Mouse (Mus musculus) heart, embryonic 16.5 days (tissue): ENCODE measurements around the gene Cc2d1a. TPM values are rescaled to one million over a fixed set of nuclear protein-coding genes. Genes with fewer than 3 reads are reported as not detected.

ENCODE experiments used
- ATAC-seq: fragments of 200-750 bp; cut with Nextera tagmentation; replicated peaks from 2 replicates; pipeline ENCODE4 v1.8.0; 2017; ENCODE audit warnings: moderate number of reproducible peaks; ENCODE audit not compliant: insufficient read depth, low FRiP score; ENCODE audit errors: extremely low read depth
- H3K27ac ChIP-seq: fragments of 300-500 bp; sonication (generic); 2 replicates; pipeline ENCODE4 v1.5.1; 2014; ENCODE audit warnings: mild to moderate bottlenecking, low read length, control low read depth, moderate library complexity
- H3K27me3 ChIP-seq: fragments of 300-500 bp; sonication (generic); 2 replicates; pipeline ENCODE4 v1.6.1; 2014; ENCODE audit warnings: low read length, mixed read lengths; ENCODE audit not compliant: control insufficient read depth, insufficient read depth
- H3K36me3 ChIP-seq: fragments of 300-500 bp; sonication (generic); 2 replicates; pipeline ENCODE4 v1.6.1; 2014; ENCODE audit not compliant: control insufficient read depth, insufficient read depth
- H3K4me1 ChIP-seq: fragments of 300-500 bp; sonication (generic); 2 replicates; pipeline ENCODE4 v1.6.1; 2014; ENCODE audit warnings: low read length, mixed read lengths; ENCODE audit not compliant: control insufficient read depth, insufficient read depth
- H3K4me2 ChIP-seq: fragments of 300-500 bp; sonication (generic); 2 replicates; pipeline ENCODE4 v1.6.1; 2014; ENCODE audit warnings: low read depth, mild to moderate bottlenecking, control low read depth, low read length
- H3K4me3 ChIP-seq: fragments of 300-500 bp; sonication (generic); 2 replicates; pipeline ENCODE4 v1.5.1; 2014; ENCODE audit warnings: mild to moderate bottlenecking, control low read depth, low read length
- H3K9ac ChIP-seq: fragments of 300-500 bp; sonication (generic); 2 replicates; pipeline ENCODE4 v1.6.1; 2014; ENCODE audit warnings: low read length, control low read depth
- H3K9me3 ChIP-seq: fragments of 300-500 bp; sonication (generic); replicated peaks from 2 replicates; pipeline ENCODE4 v1.6.1; 2016; ENCODE audit warnings: low read length; ENCODE audit not compliant: control insufficient read depth
- WGBS: fragments of 180-500 bp; shearing (Covaris S2); extraction: QIAGEN DNeasy Blood & Tissue Kit; methylation state at CpG from one replicate; pipeline ENCODE4 v1.1.7; 2014; 5-methylcytosine and 5-hydroxymethylcytosine counted together
- polyA plus RNA-seq: library from polyadenylated mRNA; unstranded; fragments of >200 nt; fragmentation: Nextera tagmentation; extraction: Ambion mirVana; gene quantifications from 2 replicates; pipeline ENCODE4 v1.2.1, GENCODE M21; 2015

Gene Cc2d1a
- polyA plus RNA-seq, 1 experiment from 2014 or later = 14.8 TPM

DNA sequence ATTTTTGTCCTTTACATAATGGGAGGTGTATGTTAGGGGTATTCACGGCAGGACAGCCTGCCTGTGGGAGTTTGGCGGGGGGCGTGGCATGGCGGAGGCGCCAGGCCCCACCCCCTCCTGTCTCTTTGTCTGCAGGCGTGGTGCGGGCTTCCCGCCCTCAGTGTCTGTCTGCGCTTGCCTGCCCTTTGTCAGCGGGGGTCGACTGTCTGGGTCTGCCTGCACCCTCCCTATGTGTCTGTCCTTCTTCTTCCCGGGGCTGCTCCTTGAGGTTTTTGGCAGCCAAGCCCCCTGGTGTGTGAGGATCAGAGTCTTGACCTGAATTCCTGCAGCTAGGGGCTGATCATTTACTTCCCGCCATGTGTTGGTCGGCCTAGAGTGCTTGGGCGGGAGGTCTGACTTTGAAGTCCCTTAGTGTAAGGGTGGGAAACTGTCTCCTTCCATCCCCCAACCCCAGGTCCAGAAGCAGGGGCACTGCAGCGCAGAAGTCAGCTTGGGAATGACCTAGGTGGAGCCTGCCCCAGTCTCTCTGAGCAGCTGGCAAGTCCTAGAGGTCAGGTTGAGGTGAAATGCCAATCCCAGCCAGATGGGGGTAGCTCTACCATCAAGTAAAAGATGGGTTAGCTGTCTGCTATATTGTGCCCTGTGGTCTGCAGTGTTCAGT is 32.9 kb upstream of the Cc2d1a start:
- Histone ChIP-seq H3K27me3 (no peaks in the 10 kb centered on the region), H3K9me3 (no peaks in the 10 kb centered on the region; the same call in 1 of the 2 replicates), H3K4me3 (peak overlapping the region; percentile 32), H3K36me3 (no peaks in the 10 kb centered on the region), H3K9ac (peak overlapping the region; percentile 66), H3K4me1 (peaks cover 44% of the 10 kb centered on the region), H3K27ac (peak overlapping the region; percentile 60), H3K4me2 (peak overlapping the region; percentile 64)
- peak; percentile 67 for ATAC-seq
- WGBS = 4% methylated on average over 16 of the region's 16 CpGs

DNA sequence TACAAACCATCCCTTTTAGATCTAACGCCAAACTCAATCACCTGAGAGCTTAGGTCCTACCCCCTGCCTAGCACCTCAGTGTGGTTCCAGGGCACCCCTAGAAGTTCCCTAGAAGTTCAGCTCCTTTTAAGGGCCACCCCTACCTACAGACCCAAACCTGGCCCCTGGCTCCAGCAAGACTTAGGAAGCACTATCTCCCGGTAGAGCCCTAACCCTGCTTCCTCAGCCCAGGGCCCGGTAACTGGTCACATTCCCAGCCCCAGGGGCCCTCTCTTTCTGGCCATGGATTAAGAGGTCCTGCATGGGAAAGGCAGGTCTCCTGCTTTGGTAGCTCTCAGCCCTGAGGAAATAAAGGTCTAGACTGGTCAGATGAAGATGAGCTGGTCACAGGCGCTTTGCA is 32.2 kb upstream of the Cc2d1a start:
- Histone ChIP-seq H3K4me3 (peak overlapping the region; percentile 32; the same call in 1 of the 2 replicates), H3K9me3 (no peaks in the 10 kb centered on the region), H3K4me2 (peak overlapping the region; percentile 64), H3K27ac (0 out of 2 replicates have a peak overlapping the region, but pooled peaks have one; percentile 33), H3K36me3 (no peaks in the 10 kb centered on the region), H3K27me3 (no peaks in the 10 kb centered on the region), H3K9ac (peak overlapping the region; percentile 66), H3K4me1 (peaks cover 44% of the 10 kb centered on the region)
- no peak for ATAC-seq
- WGBS = 23% methylated on average over 4 of the region's 4 CpGs

DNA sequence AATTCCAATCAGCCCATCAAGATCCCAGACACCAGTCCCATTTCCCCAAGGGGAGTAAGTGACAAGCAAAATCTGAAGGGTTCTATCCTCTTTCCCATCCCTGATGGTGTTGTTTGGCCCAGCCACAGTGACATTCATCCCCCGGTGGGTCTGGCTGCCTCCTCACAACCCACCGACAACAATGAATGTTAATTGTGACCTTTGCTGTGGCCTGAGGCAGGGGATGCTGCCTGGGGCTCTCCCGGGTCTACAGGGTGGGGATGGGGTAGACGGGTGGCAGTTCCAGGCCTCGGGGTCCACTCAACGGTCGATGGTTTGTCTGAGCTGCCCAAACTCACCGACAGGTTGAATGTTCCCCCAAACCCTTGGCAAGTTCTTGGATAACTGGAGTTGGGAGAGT is 30.9 kb upstream of the Cc2d1a start:
- H3K9me3 ChIP-seq = no peaks in the 10 kb centered on the region
- peaks cover 36% of the 10 kb centered on the region for H3K4me1 ChIP-seq
- no peak overlapping the region for H3K27ac ChIP-seq
- no peak for ATAC-seq
- H3K9ac ChIP-seq = no peak overlapping the region
- no peaks in the 10 kb centered on the region for H3K36me3 ChIP-seq
- 87% methylated on average over 8 of the region's 8 CpGs for WGBS
- no peak overlapping the region for H3K4me3 ChIP-seq
- H3K27me3 ChIP-seq = no peaks in the 10 kb centered on the region
- no peak overlapping the region for H3K4me2 ChIP-seq

DNA sequence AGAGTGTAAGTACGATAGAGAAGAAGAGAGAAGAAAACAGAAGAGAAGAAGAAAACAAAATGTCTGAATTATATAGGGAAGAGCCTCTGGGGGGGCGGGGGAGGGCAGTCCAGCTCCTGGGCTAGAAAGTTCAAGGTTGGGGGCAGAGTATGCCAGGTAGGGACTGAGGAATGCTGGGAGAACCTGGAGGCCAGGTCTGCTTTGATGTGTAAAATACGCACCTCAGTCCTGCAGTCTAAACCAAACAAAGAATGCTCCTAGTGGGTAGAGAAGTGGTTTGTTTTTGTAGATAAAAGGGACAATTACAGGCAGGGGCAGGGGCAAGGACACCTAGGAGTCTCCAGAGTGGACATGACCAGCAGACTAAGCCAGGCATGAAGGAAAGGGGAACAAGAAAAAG is 29.7 kb upstream of the Cc2d1a start:
- H3K4me3 ChIP-seq = no peak overlapping the region
- WGBS = 84% methylated on average over 3 of the region's 3 CpGs
- no peak overlapping the region for H3K9ac ChIP-seq
- peaks cover 9% of the 10 kb centered on the region; the same call in 1 of the 2 replicates for H3K36me3 ChIP-seq
- no peaks in the 10 kb centered on the region for H3K9me3 ChIP-seq
- H3K4me2 ChIP-seq = no peak overlapping the region
- ATAC-seq = no peak
- no peak overlapping the region for H3K27ac ChIP-seq
- H3K4me1 ChIP-seq = peaks cover 29% of the 10 kb centered on the region
- H3K27me3 ChIP-seq = no peaks in the 10 kb centered on the region

DNA sequence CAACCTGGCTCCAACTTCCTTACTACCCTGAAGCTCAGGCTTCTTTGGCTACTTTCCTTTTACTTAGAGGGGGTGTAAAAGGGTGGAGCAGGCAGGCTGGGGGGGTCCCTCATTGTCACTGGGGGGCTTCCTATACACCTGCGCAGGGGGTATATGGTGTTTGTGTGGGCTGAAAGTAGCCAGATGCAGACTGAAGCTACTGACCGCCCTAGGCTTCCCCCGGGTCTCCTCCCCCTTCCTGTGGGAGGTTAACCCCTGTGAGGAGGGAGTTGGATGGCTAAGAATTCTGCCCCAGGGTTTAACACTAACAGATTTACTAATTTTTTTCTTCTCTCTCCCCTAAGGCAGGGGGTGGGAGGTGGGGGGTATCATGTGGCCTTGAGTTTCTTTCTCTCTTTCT is 28.8 kb upstream of the Cc2d1a start:
- Histone ChIP-seq H3K27ac (no peak overlapping the region), H3K9me3 (no peaks in the 10 kb centered on the region), H3K4me2 (no peak overlapping the region), H3K4me1 (peaks cover 29% of the 10 kb centered on the region), H3K9ac (no peak overlapping the region), H3K36me3 (peaks cover 12% of the 10 kb centered on the region; the same call in 1 of the 2 replicates), H3K4me3 (no peak overlapping the region; the same call in 1 of the 2 replicates), H3K27me3 (no peaks in the 10 kb centered on the region)
- 45% methylated on average over 3 of the region's 3 CpGs for WGBS
- no peak for ATAC-seq

DNA sequence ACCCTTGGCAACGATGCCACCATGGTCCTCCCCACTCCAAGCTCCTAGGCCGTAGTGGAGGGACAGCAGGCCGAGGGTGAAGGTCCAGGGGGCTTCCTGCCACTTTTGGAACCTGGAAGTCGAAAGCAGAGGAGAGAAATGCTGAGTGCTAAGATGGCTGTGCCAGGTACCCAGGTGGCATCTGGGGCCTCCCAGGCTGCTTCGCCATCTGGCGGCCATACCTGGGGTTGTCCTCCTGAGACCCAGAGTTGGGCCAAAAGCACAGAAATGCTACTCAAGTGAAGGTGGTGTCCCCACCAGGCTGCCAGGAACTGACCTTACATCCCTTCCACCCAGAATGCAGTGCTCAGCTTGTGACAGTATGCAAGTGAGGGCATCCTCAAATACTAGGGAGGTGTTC is 26.1 kb upstream of the Cc2d1a start:
- Histone ChIP-seq H3K36me3 (peaks cover 12% of the 10 kb centered on the region; the same call in 1 of the 2 replicates), H3K27ac (no peak overlapping the region), H3K9ac (no peak overlapping the region), H3K4me1 (peaks cover 6% of the 10 kb centered on the region), H3K4me2 (no peak overlapping the region), H3K27me3 (no peaks in the 10 kb centered on the region), H3K4me3 (no peak overlapping the region), H3K9me3 (no peaks in the 10 kb centered on the region)
- no peak for ATAC-seq
- 74% methylated on average over 6 of the region's 6 CpGs for WGBS

DNA sequence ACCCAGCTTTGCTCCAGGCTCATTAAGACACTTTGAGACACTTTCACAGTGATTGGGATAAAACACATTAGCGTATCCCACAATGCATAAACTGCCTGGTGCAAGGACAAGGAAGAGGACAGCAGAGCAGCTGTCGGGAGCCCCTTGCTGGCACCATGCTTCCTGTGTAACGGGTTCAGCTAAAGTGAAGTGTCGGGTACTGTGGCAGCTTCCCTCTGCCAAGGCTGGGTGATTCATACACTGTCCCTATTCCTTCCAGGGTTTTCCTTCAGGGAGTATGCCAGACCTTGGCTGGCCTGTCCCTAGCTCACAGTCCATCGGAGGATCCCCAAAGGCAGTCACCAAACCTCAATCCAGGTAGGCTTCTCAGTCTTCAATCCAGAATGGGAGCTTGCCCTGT is 22.4 kb upstream of the Cc2d1a start:
- H3K27ac ChIP-seq = no peak overlapping the region
- H3K4me1 ChIP-seq = peaks cover 6% of the 10 kb centered on the region; the same call in 1 of the 2 replicates
- no peaks in the 10 kb centered on the region for H3K9me3 ChIP-seq
- H3K36me3 ChIP-seq = peaks cover 12% of the 10 kb centered on the region; the same call in 1 of the 2 replicates
- no peak overlapping the region for H3K4me3 ChIP-seq
- no peaks in the 10 kb centered on the region for H3K27me3 ChIP-seq
- H3K9ac ChIP-seq = no peak overlapping the region
- WGBS = 86% methylated on average over 5 of the region's 5 CpGs
- ATAC-seq = no peak
- H3K4me2 ChIP-seq = no peak overlapping the region

DNA sequence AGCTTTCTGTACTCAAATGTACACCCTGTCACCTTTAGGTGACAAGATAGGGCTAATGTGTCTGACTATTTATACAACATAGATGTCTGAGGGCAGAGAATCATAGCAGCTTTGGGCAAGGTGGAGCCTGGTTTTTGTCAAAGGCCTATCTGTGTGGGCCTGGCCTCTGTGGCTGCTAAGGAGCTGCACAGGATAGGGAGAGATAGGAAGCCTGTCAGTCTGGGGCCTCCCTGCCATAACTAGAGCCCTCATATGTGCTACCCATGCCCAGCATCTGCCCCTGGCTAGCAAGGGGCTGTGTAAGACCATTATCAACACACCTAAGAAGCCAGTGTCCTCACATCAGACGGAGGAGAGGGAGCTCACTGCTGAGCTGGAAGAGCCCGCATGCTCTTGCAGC is 20.0 kb upstream of the Cc2d1a start:
- H3K9ac ChIP-seq = no peak overlapping the region
- H3K4me3 ChIP-seq = no peak overlapping the region
- WGBS = 68% methylated on average over 2 of the region's 2 CpGs
- no peak for ATAC-seq
- peaks cover 5% of the 10 kb centered on the region; the same call in 1 of the 2 replicates for H3K36me3 ChIP-seq
- H3K27me3 ChIP-seq = no peaks in the 10 kb centered on the region
- H3K9me3 ChIP-seq = no peaks in the 10 kb centered on the region
- no peak overlapping the region for H3K4me2 ChIP-seq
- H3K4me1 ChIP-seq = peaks cover 6% of the 10 kb centered on the region; the same call in 1 of the 2 replicates
- H3K27ac ChIP-seq = no peak overlapping the region

DNA sequence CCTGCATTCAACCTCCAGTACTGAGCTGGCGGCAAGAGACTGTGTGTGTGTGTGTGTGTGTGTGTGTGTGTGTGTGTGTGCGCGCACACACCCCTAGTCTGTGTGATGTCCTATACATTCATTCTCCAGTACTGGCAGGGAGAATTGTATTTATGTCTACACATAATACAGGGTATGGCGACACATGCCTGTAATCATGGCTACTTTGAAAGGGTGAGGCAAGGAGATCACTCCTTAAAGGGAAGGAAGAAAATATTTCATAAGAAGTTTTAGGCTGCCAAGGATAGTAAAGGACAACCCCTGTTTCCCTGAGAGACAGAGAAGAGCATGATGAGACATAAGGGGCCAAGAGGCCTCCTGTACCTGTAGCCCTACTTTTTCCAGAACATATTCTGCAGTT is 9.9 kb upstream of the Cc2d1a start:
- WGBS = 86% methylated on average over 4 of the region's 4 CpGs
- no peaks in the 10 kb centered on the region for H3K27me3 ChIP-seq
- H3K27ac ChIP-seq = no peak overlapping the region
- H3K4me1 ChIP-seq = no peaks in the 10 kb centered on the region
- no peaks in the 10 kb centered on the region for H3K36me3 ChIP-seq
- no peak for ATAC-seq
- no peak overlapping the region for H3K4me2 ChIP-seq
- H3K9ac ChIP-seq = no peak overlapping the region
- no peaks in the 10 kb centered on the region for H3K9me3 ChIP-seq
- no peak overlapping the region for H3K4me3 ChIP-seq
